Mouse (Mus musculus) thymus, postnatal 10 days (tissue): Measurements from ENCODE around the gene Tap1.
"Not testable (repeated sequence)": the region's sequence is repeated elsewhere in the genome, so short reads cannot be mapped to it uniquely, and the experiment has no call there.

Source experiments
- DNase-seq, 2 experiments: peaks; one replicate each; pipeline ENCODE4 v3.0.0; 2021; ENCODE audit warnings: low spot score in 2 of 2

Gene Tap1

DNA sequence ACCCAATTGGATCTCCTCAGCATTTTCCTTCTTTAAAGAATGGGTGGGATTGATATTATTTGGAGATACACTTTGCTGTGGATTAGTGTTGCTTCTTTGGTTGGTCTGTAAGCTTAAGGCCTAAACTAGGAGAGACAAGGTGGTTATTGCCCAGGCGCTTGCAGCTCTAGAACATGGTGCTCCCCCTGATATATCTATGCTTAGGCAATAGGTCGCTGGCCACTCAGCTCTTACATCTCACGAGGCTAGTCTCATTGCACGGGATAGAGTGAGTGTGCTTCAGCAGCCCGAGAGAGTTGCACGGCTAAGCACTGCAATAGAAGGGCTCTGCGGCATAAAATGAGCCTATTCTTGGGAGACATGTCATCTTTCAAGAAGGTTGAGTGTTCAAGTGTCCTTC is 44.7 kb downstream of the Tap1 start:
- not testable (repeated sequence) for DNase-seq

DNA sequence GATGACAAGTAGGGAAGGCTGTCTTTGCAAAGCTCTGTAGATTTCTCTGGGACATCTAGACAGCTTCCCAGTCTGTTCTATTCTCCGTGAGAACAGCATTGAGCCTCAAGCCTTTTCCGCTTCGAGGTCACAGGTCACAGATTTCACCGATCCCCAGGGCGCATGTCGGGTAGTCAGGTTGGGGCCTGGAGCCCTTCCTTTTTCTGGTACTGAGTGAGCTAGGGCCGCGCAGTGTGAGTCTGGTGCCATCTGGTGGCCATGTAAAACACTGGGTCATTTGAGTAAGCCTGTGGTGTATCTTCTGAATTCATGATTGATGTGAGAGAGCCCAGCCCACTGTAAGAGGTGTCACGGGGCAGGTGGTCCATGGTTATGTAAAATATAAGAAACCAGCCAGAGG is 47.6 kb downstream of the Tap1 start:
- DNase-seq, result peak; percentile 84 to 89

DNA sequence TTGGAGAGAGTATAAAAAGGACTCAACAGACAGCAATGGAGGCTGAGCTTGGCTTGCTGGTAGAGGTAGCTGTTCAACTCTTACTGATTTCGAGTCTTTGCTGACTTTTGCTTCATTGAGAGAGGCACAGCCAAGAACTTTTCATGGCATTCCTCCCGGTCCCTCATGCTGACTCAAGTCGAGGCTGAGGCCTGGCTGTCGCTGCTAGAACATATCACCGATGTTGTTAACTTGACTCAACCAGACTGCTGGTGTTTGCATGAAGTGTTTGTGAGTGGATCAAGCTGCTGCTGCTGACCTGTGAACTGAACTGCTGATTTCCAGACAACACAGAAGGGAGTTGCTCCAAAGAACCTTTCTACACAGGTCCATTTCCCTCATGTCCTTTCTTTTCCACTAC is 49.3 kb downstream of the Tap1 start:
- no peak for DNase-seq

GRCm38 (mm10) chr17:34237741-34238140 is 50.4 kb downstream of the Tap1 start:
- DNase-seq, result no peak

GRCm38 (mm10) chr17:34238706-34239105 is 51.4 kb downstream of the Tap1 start, which contains the start of gene H2-Ob:
Gene H2-Ob, plus strand, starts transcription at chr17:34238903.
- DNase-seq, result peak; percentile 54 to 72

GRCm38 (mm10) chr17:34239601-34240041 is 52.3 kb downstream of the Tap1 start:
- no peak for DNase-seq

- no peak for DNase-seq
Observed at GRCm38 (mm10) chr17:34240366-34240765, 53.0 kb downstream of the Tap1 start.

DNA sequence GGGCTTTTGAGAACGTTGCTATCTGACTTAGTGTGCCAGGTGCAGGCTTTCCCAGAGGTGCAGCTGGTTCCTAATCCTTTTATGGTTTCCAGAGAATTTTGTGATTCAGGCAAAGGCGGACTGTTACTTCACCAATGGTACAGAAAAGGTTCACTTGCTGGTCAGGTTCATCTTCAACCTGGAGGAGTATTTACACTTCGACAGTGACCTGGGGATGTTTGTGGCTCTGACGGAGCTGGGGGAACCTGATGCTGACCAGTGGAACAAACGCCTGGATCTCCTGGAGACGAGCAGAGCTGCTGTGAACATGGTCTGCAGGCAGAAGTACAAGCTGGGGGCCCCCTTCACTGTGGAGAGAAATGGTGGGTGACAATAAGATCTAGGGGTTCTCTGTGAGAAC is 53.6 kb downstream of the Tap1 start:
- no peak for DNase-seq

GRCm38 (mm10) chr17:34244656-34245055 is 57.3 kb downstream of the Tap1 start:
- DNase-seq, result no peak
